ENCODE assay signal across 7 mouse cellular contexts in the genomic region with DNA sequence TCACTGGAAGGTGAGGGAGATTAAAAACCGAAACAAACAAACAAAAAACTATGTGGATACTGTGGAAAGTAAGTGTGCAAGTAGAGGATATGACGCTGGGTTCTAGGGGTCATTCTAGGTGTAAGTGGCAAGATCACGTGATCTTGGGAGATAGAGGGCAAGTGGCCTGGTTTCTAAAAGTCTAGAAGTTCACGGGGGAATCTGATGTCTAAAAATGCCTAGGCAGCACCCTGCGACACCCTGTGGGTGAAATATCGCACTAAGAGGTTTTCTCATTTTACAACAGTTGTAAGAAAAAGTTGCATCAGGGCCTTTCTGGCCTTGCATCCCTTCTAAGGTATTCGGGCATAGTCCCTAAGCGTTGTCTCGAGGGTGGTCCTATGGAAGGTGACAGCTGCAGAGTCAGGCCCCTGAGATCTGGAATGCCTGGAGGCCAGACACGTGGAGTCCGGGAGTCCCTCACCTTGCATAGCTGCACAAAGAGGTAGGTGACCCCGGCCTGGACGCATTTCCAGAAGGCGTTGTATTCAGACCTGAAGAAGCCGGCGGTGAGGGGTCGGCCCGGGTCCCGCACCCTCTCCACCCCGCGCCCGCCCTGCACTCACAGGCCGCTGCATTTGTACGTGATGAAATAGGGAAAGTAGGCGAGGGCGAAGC. TPM values are rescaled to one million over a fixed set of nuclear protein-coding genes. Genes with fewer than 3 reads are reported as not detected.
DNase-seq lines count a peak whose midpoint lies in the region; ATAC-seq and TF ChIP-seq lines count a peak whose summit lies in the region.

No protein-coding gene starts in this region.

- WGBS in lung, embryonic 14.5 days: 6% methylated on average over 26 of the region's 26 CpGs
- 9% methylated on average over 26 of the region's 26 CpGs for WGBS in hindbrain, embryonic 15.5 days
- 8% methylated on average over 26 of the region's 26 CpGs for WGBS in midbrain, embryonic 15.5 days

- no peak for DNase-seq in lung, embryonic 14.5 days
- no peak for DNase-seq in lung, postnatal 10 days
- peak; percentile 24 for DNase-seq in c-Kit-positive CD71-positive TER-119-negative erythroid progenitor cells, embryonic 14.5 days (ENCODE audit: low read depth)
- no peak for DNase-seq in adrenal gland, adult 8-10 months
- no peak for DNase-seq in urinary bladder, postnatal 4 days (ENCODE audit: low spot score in 2 of 2)

- no peak for TF ChIP-seq CTCF in lung, embryonic 14.5 days (IDR thresholded peaks at IDR 0.05; ENCODE audit: low read depth)

- peaks cover 18% of the 10 kb centered on the region; the same call in 1 of the 2 replicates for H3K36me3 ChIP-seq in lung, embryonic 14.5 days (ENCODE audit: insufficient read depth)
- H3K36me3 ChIP-seq in hindbrain, embryonic 15.5 days: peaks cover 8% of the 10 kb centered on the region
- H3K36me3 ChIP-seq in midbrain, embryonic 15.5 days (replicated peaks): no peaks in the 10 kb centered on the region; the same call in 1 of the 2 replicates

- peak overlapping the region; percentile 83 for H3K4me3 ChIP-seq in lung, embryonic 14.5 days (ENCODE audit: low read depth, low read length)
- H3K4me3 ChIP-seq in hindbrain, embryonic 15.5 days: peak overlapping the region; percentile 72
- peak overlapping the region; percentile 61 for H3K4me3 ChIP-seq in midbrain, embryonic 15.5 days

- peak overlapping the region; percentile 89 for H3K4me2 ChIP-seq in lung, embryonic 14.5 days
- peak overlapping the region; percentile 83 for H3K4me2 ChIP-seq in hindbrain, embryonic 15.5 days
- peak overlapping the region; percentile 66 for H3K4me2 ChIP-seq in midbrain, embryonic 15.5 days

- peaks cover 7% of the 10 kb centered on the region; the same call in 1 of the 2 replicates for H3K4me1 ChIP-seq in lung, embryonic 14.5 days (ENCODE audit: insufficient read depth)
- peaks cover 33% of the 10 kb centered on the region for H3K4me1 ChIP-seq in hindbrain, embryonic 15.5 days (replicated peaks)
- H3K4me1 ChIP-seq in midbrain, embryonic 15.5 days: peaks cover 30% of the 10 kb centered on the region

- H3K27me3 ChIP-seq in lung, embryonic 14.5 days (ENCODE audit: insufficient read depth, low read length): no peaks in the 10 kb centered on the region
- H3K27me3 ChIP-seq in hindbrain, embryonic 15.5 days: no peaks in the 10 kb centered on the region
- H3K27me3 ChIP-seq in midbrain, embryonic 15.5 days (replicated peaks): no peaks in the 10 kb centered on the region

- H3K9me3 ChIP-seq in lung, embryonic 14.5 days (ENCODE audit: low read depth, low read length): no peaks in the 10 kb centered on the region
- no peaks in the 10 kb centered on the region for H3K9me3 ChIP-seq in hindbrain, embryonic 15.5 days
- no peaks in the 10 kb centered on the region for H3K9me3 ChIP-seq in midbrain, embryonic 15.5 days

- 0 out of 2 replicates have a peak overlapping the region, but pooled peaks have one; percentile 4 for H3K27ac ChIP-seq in lung, embryonic 14.5 days (ENCODE audit: low read depth)
- H3K27ac ChIP-seq in hindbrain, embryonic 15.5 days (replicated peaks): peak overlapping the region; percentile 89
- peak overlapping the region; percentile 89 for H3K27ac ChIP-seq in midbrain, embryonic 15.5 days

- peak; percentile 57 for ATAC-seq in lung, embryonic 14.5 days (ENCODE audit: insufficient read depth)
- peak; percentile 61 for ATAC-seq in hindbrain, embryonic 15.5 days (ENCODE audit: low FRiP score, low read depth)
- ATAC-seq in midbrain, embryonic 15.5 days (replicated peaks): peak; percentile 57; the same call in 1 of the 2 replicates

- H3K9ac ChIP-seq in lung, embryonic 14.5 days: peak overlapping the region; percentile 85
- H3K9ac ChIP-seq in hindbrain, embryonic 15.5 days: peak overlapping the region; percentile 87
- peak overlapping the region; percentile 87 for H3K9ac ChIP-seq in midbrain, embryonic 15.5 days

RNA-seq across cellular contexts. Expression of gene Tmem147, which starts 0.5 kb away (rescaled TPM):
- 169 and 179 TPM in 2 replicates for polyA plus RNA-seq in lung, embryonic 14.5 days (2014; fragmentation: Nextera tagmentation; extraction: Ambion mirVana)
- polyA plus RNA-seq in hindbrain, embryonic 15.5 days (2015; fragmentation: Nextera tagmentation; extraction: Ambion mirVana): 273 and 284 TPM in 2 replicates
- 242 and 252 TPM in 2 replicates for polyA plus RNA-seq in midbrain, embryonic 15.5 days (2015; fragmentation: Nextera tagmentation; extraction: Ambion mirVana)
- 100 to 1,000 TPM; 179 to 210 (median 202) TPM for total RNA-seq in adrenal gland, adult 8-10 months (2022)

RNA-seq across cellular contexts. Expression of gene Gapdhs, which starts 14.6 kb away (rescaled TPM):
- 0.68 and 0.91 TPM in 2 replicates for polyA plus RNA-seq in lung, embryonic 14.5 days (2014; fragmentation: Nextera tagmentation; extraction: Ambion mirVana)
- polyA plus RNA-seq in hindbrain, embryonic 15.5 days (2015; fragmentation: Nextera tagmentation; extraction: Ambion mirVana): 0.79 and 1.4 TPM in 2 replicates
- 0.72 and 1.6 TPM in 2 replicates for polyA plus RNA-seq in midbrain, embryonic 15.5 days (2015; fragmentation: Nextera tagmentation; extraction: Ambion mirVana)
- total RNA-seq in adrenal gland, adult 8-10 months (2022): not detected

RNA-seq across cellular contexts. Expression of gene Atp4a, which starts 16.9 kb away (rescaled TPM):
- polyA plus RNA-seq in lung, embryonic 14.5 days (2014; fragmentation: Nextera tagmentation; extraction: Ambion mirVana): 0.23 and 0.42 TPM in 2 replicates
- polyA plus RNA-seq in hindbrain, embryonic 15.5 days (2015; fragmentation: Nextera tagmentation; extraction: Ambion mirVana): 3.1 and 3.3 TPM in 2 replicates
- 1.7 and 1.8 TPM in 2 replicates for polyA plus RNA-seq in midbrain, embryonic 15.5 days (2015; fragmentation: Nextera tagmentation; extraction: Ambion mirVana)
- 10 to 100 TPM in 2 of 4 experiments, 1 to 10 TPM in 2; 2.9 to 15.5 (median 9.4) TPM for total RNA-seq in adrenal gland, adult 8-10 months (2022)

RNA-seq across cellular contexts. Expression of gene Sbsn, which starts 22.4 kb away (rescaled TPM):
- polyA plus RNA-seq in lung, embryonic 14.5 days (2014; fragmentation: Nextera tagmentation; extraction: Ambion mirVana): 0.34 and 1.3 TPM in 2 replicates
- 2.2 TPM in 2 replicates for polyA plus RNA-seq in hindbrain, embryonic 15.5 days (2015; fragmentation: Nextera tagmentation; extraction: Ambion mirVana)
- polyA plus RNA-seq in midbrain, embryonic 15.5 days (2015; fragmentation: Nextera tagmentation; extraction: Ambion mirVana): 2.4 and 3.0 TPM in 2 replicates
- total RNA-seq in adrenal gland, adult 8-10 months (2022): 100 to 1,000 TPM; 213 to 399 (median 309) TPM

RNA-seq across cellular contexts. Expression of gene 2200002J24Rik, which starts 30.1 kb away (rescaled TPM):
- polyA plus RNA-seq in lung, embryonic 14.5 days (2014; fragmentation: Nextera tagmentation; extraction: Ambion mirVana): 0.34 and 0.46 TPM in 2 replicates
- not detected in 2 replicates for polyA plus RNA-seq in hindbrain, embryonic 15.5 days (2015; fragmentation: Nextera tagmentation; extraction: Ambion mirVana)
- polyA plus RNA-seq in midbrain, embryonic 15.5 days (2015; fragmentation: Nextera tagmentation; extraction: Ambion mirVana): not detected in 2 replicates
- 10 to 100 TPM in 1 of 4 experiments, 1 to 10 TPM in 3; 2.5 to 12.3 (median 5.8) TPM for total RNA-seq in adrenal gland, adult 8-10 months (2022)

Comparison
In these comparisons a context has a peak if more than half of its experiments do, and no peak if none do; other contexts are left out.
1. H3K27ac ChIP-seq: peak in every context shown above with its lines; median percentile 89 in hindbrain, embryonic 15.5 days; 89 in midbrain, embryonic 15.5 days; 4 in lung, embryonic 14.5 days.